Mouse (Mus musculus) testis, postnatal 10 days (tissue): ENCODE data around the gene AC141477.1.

Experiments used
- DNase-seq: peaks from one replicate; pipeline ENCODE4 v3.0.0; 2021; ENCODE audit warnings: low spot score

The AC141477.1 gene

GRCm38 (mm10) chr10:76440281-76440680 lies at the start of gene AC141477.1:
Gene AC141477.1 (minus strand): TSS chr10:76440444.
- DNase-seq: peak; percentile 62

GRCm38 (mm10) chr10:76489205-76489604 lies 49.0 kb upstream of the AC141477.1 start:
- DNase-seq: no peak

- no peak for DNase-seq
Observed at GRCm38 (mm10) chr10:76488265-76488664, 48.0 kb upstream of the AC141477.1 start.

- DNase-seq: no peak
Observed at GRCm38 (mm10) chr10:76486302-76486701, 46.1 kb upstream of the AC141477.1 start.

GRCm38 (mm10) chr10:76481480-76481879 lies 41.2 kb upstream of the AC141477.1 start:
- DNase-seq: no peak

- DNase-seq: no peak
Observed at GRCm38 (mm10) chr10:76480851-76481250, 40.6 kb upstream of the AC141477.1 start.

GRCm38 (mm10) chr10:76473759-76474158 lies 33.5 kb upstream of the AC141477.1 start:
- no peak for DNase-seq

- DNase-seq: peak; percentile 90
Observed at GRCm38 (mm10) chr10:76468203-76469162, 28.2 kb upstream of the AC141477.1 start, which contains the start of the genes Mcm3ap and Ybey. Gene Mcm3ap (plus strand): TSS chr10:76468927. Gene Ybey (minus strand): TSS chr10:76469114.

GRCm38 (mm10) chr10:76462721-76463120 lies 22.5 kb upstream of the AC141477.1 start:
- no peak for DNase-seq

- no peak for DNase-seq
Observed at GRCm38 (mm10) chr10:76462312-76462711, 22.1 kb upstream of the AC141477.1 start.

GRCm38 (mm10) chr10:76461255-76461654 lies 21.0 kb upstream of the AC141477.1 start:
- no peak for DNase-seq

GRCm38 (mm10) chr10:76455289-76455688 lies 15.0 kb upstream of the AC141477.1 start:
- DNase-seq: peak; percentile 69

GRCm38 (mm10) chr10:76448851-76449250 lies 8.6 kb upstream of the AC141477.1 start, which contains the start of gene 2610028H24Rik:
Gene 2610028H24Rik (plus strand): TSS chr10:76449081.
- no peak for DNase-seq

- DNase-seq: no peak
Observed at GRCm38 (mm10) chr10:76447406-76448229, 7.4 kb upstream of the AC141477.1 start.

GRCm38 (mm10) chr10:76445996-76446681 lies 5.9 kb upstream of the AC141477.1 start:
- DNase-seq: no peak

- DNase-seq: peak; percentile 96
Observed at GRCm38 (mm10) chr10:76442178-76443088, 2.2 kb upstream of the AC141477.1 start, which contains the start of gene Pcnt. Gene Pcnt (minus strand): TSS chr10:76442786.

GRCm38 (mm10) chr10:76439107-76439890 lies 945 bp downstream of the AC141477.1 start:
- no peak for DNase-seq

GRCm38 (mm10) chr10:76433925-76434324 lies 6.3 kb downstream of the AC141477.1 start:
- DNase-seq: no peak

- DNase-seq: no peak
Observed at GRCm38 (mm10) chr10:76425674-76426073, 14.6 kb downstream of the AC141477.1 start.

GRCm38 (mm10) chr10:76416811-76417210 lies 23.4 kb downstream of the AC141477.1 start:
- DNase-seq: no peak
